Mouse (Mus musculus) skeletal muscle tissue, adult 2 months (tissue): ENCODE measurements around the gene Tex2.

Experiments
- DNase-seq: peaks from one replicate; pipeline ENCODE4 v3.0.0-alpha.2; 2012; ENCODE audit warnings: low read depth, low spot score

Gene Tex2

DNA sequence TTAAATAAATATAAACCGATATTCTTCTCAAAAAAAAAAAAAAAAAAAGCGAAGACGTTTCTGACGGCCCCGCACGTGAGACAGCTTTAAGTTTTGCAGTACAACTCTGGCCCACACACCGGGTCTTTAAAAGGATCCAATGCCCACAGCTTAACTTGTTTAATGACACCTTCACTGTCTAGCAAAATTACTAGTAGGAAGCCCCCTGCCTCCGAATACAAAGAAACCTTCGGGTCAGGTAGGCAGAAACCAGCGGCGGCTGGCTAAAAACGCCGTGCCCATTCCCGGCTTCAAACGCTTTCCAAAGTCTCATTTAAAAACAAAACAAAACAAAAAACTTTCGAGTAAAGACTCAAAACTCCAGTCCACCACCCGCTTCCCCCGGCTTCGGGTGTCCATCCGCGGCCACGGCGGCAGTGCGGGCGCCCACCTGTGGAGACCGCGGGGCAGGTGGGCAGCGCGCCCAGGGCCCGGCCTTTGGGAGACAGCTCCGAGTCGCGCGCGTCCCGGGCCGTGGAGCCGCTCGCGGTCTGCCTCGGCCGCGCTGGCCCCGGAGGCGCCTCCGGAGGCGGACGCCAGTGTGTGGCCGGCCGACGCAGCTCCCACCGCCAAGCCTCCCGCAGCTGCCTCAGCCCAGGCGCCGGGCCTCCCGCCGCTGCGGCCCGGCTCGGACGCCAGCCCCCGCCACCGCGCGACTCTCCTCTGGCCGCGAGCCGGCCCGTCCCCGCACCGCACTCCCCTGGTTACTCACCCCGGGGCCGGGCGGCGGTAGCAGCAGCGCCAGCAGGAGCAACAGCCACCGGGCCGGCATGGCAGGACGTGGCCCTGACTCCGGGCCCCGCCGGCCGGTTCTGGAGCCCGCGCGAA, 126.1 kb downstream of the Tex2 start:
- DNase-seq, result peak; percentile 29

DNA sequence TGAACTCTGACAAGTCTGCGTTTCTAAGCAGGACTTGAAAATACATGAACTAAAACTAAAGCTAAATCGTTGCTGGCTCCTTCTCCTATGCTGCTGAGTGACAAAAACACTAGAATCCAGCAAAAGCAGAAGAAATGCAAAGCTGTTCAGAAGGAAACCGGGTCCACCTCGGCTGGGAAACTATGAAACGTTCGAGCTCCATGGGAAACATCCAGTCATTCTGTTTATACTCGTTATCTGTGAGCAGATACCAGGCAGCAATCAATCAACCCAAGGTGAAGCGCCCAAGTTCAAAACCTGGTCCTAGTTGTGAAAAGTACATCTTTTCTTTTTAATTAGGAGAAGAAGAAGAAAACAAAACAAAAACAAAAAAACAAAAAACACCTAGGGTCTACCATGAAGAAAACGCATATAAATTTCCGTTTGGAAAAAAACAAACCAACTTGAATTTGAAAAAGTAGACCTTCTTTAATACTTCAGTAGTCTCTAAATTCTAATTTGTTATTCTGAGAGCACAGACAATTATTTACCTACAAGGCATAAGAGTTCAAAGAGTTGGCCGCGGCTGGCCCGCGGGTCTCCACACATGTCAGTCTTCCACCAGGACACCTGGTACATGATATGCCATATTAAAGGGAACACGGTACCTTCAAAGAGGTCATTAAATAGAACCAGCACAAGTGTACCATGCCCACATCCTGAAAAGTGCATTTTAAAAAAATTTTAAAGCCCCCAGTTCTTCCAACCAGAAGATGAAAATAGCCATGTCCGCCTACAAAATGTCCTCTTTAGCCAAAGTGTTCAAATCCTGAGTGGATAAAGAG, 127.0 kb downstream of the Tex2 start:
- no peak for DNase-seq

DNA sequence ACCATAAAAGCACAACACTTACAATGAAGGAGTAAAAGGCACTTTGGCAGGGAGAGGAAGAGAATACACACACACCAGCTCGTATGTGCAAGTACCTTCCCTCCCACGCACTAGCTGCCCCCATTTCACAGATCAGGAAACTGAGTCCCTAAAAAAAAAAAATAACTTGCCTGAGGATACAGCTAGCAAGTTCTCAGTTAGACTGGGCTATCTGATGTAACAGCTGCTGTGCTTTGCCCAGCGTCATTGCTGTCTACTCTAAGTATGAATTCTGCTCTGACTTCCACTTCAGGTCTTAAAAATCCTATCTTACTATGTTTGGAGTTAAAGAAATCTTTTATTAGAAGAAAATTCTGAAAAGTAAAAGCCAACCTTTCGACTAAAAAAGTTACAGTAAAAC, 127.6 kb downstream of the Tex2 start:
- no peak for DNase-seq

DNA sequence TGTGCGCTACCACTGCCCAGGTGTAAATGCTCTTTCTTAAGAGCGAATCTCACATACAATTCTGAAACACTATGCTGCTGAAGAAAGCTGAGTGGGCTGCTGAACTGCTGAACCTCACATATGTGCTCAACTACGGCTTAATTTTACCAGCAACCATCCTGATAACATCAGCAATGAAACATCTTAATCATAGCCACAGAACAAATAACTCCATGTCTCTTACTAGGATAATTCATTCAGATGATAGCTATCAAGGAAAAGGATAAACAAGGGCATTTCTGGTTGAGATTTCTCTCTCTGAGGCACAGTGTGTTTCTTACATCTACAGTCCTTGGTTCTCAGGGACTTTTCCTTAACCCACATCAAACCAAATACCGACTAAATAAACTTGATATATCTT, 128.3 kb downstream of the Tex2 start:
- no peak for DNase-seq

DNA sequence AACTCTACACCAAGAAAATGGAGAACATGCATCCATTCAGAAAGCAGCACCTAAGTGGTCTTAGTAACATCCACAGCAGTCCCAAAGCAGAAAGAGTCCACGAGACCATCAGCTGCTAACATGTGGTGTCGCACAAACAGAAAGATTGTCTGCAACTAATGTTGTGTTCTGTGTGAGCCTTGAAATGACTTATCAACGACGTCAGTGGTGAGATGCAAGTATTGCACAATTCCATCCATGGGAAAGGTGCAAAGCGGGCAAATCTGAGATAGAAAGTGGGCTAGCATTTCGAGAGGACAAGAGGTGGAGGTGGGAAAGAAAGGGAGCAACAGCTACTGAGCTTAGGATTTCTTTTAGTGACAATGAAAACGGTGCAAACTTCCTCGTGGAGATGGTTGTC, 130.4 kb downstream of the Tex2 start:
- no peak for DNase-seq

DNA sequence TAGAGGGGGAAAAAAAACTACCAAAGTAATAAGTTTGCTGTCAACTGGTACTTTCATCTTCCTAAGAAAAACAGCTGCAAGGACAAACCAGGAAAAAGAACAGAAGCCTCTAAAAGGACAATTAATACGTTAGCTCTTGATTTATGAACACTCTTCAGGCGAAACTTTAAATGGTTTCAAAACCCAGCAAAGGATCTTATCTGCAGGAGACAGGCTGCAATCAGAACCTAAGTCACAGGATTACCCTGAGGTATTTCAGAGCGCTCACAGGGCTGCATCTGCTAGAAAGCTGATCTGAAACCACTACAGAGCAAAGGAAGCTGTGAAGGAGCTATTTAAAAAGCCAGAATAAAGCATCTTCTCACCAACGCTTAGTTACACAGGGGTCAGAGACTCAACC, 131.6 kb downstream of the Tex2 start:
- DNase-seq, result no peak

DNA sequence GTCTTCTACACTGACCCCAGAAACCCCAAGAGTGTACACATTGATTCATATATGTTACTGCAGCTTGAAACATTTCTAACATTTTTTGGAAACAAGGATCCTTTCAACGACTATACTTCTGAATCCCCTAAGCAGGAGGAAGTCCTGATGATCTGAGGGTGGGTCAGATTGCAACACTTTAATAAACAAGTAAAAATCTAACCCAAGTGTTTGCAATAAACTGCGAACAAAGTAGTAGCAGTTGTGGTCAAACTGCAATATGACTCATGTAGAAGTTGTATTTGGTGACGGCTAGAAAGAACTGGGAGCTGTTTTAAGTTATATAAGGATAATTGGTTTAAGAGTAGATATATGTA, 132.7 kb downstream of the Tex2 start:
- no peak for DNase-seq

DNA sequence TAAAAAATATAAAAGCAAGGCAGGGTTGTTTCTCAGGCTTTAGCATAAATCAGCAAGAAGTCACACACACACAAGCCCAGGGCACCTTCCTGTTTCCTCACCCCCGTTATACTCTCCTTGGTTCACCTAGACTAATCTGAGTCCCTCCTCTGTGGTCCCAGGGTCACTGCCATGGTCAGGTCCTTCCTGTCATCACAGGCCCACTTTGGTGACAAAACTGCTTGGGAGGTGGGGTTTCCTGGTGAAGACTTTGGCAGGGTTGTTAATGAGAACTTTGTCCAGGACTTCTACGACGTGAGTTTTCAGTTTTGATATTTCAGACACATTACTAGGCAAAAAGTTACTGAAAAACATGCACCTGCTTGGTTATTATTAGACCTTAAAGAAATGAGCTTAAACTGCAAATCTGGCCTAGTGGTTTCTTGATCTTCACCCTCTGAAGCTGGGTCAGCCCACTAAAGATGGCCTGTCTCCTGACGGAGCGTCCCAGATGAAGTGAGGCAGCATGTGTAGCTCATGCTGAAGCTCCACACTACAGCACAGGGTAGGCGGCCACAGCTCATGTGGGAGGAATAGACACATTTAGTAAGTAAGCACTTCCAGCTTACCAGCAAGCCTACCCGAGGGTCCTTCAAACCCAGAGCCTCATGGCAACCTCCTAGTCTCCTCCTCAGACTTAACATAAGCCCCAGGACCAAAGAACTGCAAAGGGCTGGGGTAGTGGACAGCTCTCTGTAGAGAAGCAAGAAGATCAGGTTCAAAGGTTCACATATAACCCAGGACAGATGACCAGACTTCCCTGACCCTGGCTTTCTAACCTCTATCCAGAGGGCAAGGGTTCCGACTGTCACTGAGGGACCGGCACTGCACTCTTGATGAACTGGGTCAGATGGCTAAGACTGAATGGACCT, 133.3 kb downstream of the Tex2 start:
- no peak for DNase-seq

DNA sequence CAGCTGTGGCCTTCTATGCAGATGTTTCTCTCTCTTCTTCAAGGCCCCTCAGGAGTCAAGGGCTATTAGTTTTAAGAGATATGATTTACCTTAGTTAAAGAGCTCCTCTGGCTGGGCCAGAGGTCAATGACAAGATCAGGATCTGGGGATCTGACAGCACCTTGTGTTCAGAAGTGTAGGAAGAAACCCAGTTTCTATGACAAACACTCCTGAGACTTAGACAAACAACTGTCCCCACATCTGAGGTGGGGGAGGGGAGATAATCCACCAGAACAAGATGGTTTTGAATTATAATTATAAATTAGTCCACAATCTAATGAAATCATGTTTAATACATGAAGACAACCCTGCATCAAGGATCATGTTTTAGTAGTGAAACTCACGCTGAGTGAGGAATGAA, 134.5 kb downstream of the Tex2 start:
- no peak for DNase-seq

DNA sequence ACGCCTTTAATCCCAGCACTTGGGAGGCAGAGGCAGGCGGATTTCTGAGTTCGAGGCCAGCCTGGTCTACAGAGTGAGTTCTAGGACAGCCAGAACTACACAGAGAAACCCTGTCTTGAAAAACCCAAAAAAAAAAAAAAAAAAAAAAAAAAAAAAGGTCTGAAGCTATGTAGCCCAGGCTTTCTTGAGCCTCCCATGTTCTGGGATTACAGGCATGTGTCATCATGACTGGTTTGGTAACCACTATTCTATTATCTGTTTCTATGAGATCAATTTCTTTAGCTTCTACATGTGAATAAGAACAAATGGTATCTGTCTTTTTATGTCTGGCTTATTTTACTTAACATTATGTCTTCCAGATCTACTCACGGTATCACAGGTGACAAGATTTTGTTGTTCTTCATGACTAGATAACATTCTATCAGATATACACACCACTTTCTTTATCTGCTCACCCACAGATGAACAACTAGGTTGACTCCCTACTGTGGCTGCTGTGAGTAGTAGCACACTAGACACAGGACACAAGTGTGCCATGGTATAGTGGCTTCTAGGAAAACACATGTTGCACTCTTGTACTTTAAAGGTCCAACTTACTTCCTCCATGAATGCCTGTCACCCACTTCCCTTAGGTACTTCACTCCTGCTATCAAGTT, 135.6 kb downstream of the Tex2 start:
- DNase-seq, result no peak

DNA sequence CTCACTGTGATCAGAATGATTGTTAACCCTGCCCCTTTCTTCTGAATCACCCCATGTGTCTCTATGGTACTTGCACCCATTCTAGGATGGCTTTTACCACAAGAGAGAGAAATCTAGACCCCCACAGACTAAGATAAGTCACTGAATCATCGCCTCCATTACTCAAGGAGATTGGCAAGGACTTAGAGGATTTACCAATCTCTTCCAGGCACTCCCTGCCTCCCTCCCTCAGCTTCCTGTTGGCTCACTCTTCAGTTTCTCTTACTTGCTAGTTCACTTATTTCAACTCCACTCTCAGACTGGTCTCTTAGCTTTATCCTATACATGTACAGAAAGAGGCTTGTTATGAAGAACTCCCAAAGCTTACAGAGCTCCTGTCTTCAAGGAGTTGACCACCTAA, 137.9 kb downstream of the Tex2 start:
- no peak for DNase-seq

DNA sequence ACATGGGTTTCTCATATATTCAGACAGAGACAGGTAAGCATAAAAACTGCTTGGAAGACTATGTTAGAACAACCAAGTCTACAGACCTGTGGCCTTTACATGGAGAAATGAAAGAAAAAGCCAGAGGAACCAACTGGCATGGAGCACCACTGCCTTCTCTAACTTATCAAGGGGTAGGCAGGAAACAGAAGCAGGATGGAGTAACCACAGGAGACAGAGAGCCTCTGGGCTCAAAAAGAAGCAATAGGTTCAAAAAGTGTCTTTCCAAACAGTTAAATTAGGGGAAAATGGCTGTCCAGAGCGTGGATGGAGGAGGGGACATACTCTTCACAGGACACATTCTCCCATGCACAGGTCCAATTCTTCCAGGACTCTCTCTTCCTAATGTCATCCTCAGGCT, 141.6 kb downstream of the Tex2 start:
- no peak for DNase-seq

DNA sequence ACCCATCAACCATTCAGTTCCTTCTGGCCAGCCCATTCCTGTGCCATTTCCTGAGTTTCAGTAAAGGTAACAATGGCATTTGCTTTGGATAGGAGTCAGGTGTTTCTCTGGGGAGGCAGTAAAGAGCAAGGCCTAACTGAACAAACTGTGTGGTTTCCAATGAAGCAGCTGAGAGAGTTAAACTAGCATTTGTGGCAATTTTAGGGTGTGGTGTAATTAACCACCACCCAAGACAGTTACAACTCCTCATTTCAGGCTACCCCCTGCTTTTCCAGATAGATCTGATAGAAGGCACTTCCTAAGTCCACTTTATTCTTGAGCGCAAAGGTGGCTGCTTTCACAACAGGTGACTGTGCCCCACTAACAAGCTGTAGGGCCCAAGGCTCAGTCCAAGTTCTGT, 144.7 kb downstream of the Tex2 start:
- DNase-seq, result no peak

DNA sequence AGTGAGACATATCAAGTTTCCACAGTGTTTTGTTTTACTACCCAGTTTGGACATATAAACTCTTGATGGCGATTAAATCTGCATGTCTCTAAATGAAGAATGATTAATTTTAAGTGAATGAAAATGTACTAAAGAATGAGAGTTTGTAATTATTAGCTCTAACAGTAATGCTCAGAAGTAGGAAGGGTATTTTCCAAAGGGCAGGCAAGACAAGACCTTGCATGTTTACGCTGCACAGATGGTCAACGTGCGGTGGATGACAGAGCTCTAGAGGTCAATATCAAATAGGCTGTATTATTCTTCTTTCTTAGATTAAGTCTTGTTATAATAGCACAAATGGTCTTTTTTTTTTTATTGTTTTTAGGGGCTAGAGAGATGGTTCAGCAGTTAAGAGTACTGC, 147.3 kb downstream of the Tex2 start:
- no peak for DNase-seq

DNA sequence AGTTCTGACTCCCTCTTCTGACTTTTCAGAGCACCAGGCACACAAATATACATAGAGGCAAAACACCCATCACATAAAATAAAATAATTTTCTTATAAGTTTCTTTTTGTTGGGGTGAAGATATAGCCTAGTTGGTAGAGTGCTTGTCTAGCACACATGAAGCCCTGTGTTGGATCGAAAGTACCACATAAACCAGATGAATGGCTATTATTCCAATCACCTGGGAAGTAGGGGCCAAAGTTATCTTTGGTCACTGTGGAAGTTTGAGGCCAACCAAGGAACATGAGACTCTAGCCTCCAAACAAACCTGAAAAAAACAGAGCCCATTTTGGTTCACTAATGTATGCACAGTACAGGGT, 147.7 kb downstream of the Tex2 start:
- no peak for DNase-seq

DNA sequence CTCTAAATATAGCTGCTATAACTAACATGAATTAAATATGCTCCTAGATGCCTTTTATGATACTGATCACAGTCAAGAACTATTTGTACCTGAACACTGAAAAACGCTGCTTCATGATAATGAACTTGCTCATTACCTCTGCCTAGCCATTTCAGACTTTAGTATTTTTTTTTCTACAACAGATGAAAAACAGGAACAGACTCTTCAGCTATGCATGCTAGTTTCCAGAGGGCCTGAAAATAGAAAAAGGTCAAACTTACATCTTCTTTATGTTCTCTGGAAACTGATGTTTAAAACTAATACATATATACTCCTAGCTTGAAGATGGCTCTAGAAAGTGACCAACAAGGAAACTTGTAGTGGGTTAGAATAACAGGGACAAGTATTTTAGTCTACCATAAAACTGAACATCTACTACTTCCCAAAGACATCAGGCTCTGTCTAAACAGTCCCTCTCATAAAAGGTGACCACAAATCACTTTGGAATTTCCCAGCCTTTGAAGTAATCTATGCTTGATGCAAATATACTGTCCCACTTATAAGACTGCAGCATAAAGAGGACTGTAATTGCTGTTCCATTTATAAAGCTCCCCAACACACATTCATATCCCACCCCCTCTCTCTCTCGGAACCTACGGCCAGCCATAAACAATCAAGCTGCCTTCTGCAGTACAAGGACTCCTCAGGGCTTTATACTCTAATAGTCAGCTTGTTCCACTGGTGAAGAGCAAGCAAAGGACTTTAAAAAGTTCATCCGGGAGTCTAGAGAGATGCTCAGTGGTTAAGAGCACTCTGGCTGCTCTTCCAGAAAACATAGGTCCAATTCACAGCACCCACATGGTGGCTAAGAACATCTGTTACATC, 148.3 kb downstream of the Tex2 start:
- DNase-seq, result no peak

DNA sequence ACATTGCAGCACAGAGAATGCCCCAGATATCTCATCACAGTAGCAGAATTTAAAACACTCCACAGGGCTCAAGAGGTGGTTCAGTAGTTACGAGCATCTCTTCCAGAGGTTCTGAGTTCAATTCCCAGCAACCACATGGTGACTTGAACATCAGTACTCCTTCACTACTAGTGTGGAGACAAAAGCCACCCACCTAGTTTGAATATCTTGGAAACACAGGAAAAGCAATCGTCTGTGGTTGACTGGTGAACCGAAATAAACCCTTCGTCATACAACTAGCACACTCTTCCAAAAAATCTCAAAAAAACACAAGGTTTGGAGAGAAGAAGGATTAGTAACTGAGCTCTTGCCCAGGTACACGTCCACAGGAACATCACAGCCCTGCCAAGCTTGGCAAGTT, 149.4 kb downstream of the Tex2 start:
- no peak for DNase-seq

DNA sequence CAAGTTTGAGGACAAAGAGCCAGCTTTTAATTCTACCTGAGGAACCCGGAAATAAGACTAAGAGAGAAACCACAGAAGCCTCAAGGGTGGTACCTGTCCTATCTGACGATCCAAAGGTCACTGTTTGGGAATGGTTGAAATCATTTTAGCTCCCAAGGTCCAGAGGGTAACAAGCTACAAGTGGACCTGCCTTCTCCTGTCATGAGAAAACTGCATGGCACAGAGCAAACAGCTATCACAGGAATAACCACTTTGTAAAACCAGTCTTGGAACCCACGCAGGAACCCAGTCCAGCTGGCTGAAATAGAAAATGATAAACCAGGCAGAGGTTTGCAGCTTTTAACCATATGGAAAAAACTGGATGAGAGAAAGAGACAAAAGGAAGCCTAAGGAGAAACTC, 150.9 kb downstream of the Tex2 start:
- no peak for DNase-seq

DNA sequence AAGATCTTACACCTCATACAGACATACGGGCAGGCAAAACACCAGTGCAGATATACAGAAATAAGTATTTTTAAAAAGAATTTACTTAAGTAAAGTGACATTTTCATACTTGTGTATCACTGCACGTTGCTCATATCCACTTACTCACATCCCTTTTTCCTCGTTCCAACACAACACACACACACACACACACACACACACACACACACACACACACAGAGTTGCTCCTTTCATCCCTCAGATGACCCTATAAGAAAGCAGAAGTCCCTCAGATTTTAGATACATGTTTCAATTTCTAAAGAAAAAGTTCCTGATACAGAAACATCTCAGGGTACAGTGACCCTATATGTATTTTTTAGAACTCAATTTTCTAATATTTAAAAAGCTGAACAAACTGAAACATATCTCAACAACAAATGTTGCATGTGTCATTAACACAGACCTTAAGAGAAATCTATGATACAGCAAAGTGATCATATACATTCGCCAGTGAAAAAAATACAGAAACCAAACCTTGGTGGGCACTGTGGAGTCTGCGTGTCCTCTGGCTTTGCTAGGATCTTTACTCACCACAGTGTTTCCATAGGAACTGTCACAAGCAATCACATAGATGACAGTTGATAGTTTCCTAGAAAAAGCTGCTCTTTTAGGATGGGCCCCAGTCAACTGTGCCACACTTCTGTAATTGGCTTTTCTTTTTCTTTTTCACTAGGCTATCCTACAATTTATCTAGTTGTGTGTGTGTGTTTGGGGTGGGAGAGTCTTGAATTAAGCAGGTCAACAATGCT, 151.9 kb downstream of the Tex2 start:
- no peak for DNase-seq

DNA sequence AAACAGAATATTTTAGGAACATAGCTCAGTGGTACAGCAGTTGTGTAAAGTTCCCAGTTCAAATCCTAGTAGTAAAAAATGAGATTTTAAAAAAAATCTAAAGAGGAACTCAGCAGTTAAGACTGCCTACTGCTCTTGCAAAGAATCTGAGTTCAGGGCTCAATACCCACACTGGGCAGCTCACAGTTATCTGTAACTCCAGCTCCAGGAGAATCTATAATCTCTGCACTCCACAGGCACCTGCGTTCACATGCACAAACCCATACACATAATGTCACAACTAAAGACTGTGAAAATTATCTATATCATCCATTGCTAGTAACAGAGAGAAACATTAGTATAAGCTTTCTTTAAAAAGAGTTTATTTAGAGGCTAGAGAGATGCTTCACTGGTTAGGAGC, 152.6 kb downstream of the Tex2 start:
- DNase-seq, result no peak
